Mouse (Mus musculus): ENCODE measurements around the gene Ifngr2.
A peak's percentile ranks its signal among the peaks of the same experiment; 100 is the strongest.
"Not testable (repeated sequence)": the region's sequence is repeated elsewhere in the genome, so short reads cannot be mapped to it uniquely, and the experiment has no call there.

Ifngr2 gene

GRCm38 (mm10) chr16:91546836-91547741 is at the start of gene Ifngr2:
Gene Ifngr2, plus strand, starts transcription at chr16:91547072.
- DNase-seq = peak; percentile 79

- DNase-seq = peak; percentile 44
Observed at GRCm38 (mm10) chr16:91498041-91498440, 48.8 kb upstream of the Ifngr2 start.

DNA sequence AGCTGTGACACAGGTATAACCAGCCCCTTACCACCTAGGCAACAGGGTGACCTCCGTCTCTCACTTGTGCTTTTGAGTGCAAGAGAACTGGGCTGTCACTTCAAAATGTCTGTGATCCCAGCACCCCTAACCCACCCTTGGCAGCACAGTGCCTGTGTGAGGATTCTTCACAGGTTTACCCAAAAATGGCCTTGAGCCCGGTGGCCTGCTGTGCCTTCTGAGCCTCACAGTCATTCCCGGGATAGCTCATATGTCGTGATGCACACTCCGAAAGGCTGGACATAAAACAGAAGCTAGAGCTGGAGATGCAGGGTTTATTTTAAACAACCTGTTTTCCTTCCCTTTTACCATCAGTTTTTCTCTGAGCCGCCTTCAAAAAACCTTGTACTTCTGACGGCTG is 42.2 kb upstream of the Ifngr2 start:
- no peak for DNase-seq

GRCm38 (mm10) chr16:91505116-91505601 is 41.7 kb upstream of the Ifngr2 start:
- DNase-seq = no peak

GRCm38 (mm10) chr16:91506396-91506795 is 40.5 kb upstream of the Ifngr2 start:
- no peak for DNase-seq

DNA sequence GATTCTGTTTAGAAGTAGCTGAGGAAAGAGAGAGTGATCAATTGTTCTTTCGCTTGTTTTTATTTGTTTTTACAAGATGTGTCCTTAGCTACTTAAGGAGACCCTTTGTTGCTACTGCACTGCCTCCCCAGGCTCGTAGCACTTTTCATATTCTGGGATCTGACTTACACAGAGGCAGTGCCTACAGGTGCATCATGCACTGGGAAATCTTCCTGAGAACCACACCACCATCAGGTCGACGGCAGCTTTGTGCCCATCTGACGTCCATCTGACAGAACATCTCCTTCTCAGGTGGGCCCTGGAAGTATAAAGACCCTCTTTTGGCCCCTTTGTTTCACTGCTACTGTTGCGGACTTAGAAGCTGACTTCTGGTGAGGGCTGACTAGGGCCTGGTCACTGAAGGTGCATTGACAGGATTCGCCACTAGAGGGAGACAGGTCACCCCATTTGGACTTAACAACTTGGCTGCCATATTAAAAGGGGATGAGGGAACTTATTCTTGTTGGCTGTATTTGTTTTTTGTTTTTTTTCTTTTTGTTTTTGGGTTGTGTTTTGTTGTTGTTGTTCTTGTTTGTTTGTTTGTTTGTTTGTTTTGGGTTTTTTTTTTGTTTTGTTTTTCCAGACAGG is 34.6 kb upstream of the Ifngr2 start:
- DNase-seq = peak; percentile 86

GRCm38 (mm10) chr16:91513099-91513498 is 33.8 kb upstream of the Ifngr2 start:
- no peak for DNase-seq

- no peak for DNase-seq
Observed at GRCm38 (mm10) chr16:91517020-91517419, 29.9 kb upstream of the Ifngr2 start.

GRCm38 (mm10) chr16:91522040-91522439 is 24.8 kb upstream of the Ifngr2 start:
- no peak for DNase-seq

DNA sequence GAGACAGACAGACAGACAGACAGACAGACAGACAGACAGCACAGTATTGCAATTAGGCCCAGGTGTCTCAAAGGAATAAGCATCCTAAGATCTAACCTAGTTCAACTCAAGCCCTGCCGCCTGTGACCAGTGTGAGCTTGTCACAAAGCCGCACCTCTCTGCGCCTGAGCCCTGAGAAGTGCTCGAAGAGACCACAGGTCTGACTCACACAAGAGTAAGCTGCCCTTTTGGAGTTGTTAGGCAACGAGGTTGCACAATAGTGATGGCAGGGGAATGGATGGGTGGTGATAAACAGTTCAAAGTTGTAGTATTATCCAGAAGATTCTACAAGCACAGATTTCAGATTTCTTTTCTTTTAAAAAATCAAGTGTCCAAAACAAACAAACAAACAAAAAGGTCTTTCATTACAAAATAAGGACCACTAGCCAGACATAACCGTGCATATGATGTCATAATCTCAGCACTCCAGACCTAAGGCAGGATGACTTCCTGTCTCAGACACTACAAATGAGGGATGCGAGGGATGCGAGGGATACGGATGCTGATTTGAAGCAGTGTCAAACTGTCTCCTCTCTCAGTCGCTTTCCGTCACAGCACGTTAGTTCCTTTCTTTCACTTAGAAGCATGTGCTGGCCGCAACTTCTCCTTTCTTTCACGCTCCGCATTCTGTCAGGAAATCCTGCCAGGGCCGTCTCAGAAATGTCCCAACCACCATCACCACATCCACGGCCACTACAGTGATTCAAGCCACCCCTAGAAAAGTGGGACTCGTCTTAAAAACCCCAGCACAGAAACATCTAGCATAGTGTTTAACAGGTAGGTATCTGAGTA is 24.2 kb upstream of the Ifngr2 start:
- DNase-seq = no peak

- DNase-seq = no peak
Observed at GRCm38 (mm10) chr16:91524206-91524605, 22.7 kb upstream of the Ifngr2 start.

DNA sequence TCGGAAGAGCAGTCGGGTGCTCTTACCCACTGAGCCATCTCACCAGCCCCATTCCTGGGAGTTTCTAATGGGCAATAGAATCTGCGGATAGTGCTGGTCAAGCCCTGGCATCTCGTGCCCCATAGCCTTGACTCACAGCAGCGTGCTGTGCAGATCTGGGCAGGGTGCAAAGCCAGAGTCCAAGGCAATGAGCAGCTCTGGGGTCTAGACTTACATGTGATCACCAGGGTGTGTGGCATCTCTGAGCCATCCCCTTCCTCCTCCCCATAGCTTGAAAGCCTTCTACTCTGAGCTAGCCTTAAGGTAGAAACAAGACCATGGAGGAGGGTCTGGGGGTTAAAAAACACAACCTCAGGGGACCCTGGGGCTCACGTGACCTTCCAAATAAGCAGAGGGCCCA is 20.6 kb upstream of the Ifngr2 start:
- no peak for DNase-seq

DNA sequence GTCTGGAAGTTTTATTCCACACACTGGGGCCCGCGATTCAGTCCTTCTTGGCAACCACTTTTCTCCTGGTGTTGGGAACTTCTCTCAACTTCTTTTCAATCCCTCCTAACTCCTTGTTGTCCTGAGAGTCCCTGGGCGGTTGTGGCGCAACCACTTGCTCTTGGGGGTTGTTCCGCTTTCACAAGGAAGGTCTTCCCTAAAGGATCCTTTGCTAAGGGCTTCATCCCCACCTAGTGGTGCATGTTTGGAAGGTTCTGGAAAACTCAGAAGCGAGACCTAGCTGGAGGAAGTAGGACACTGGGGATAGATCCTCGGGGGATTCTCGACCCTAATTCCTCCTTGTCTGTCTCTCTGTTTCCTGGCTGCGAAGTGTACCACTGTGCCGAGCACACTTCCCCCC is 19.8 kb upstream of the Ifngr2 start:
- no peak for DNase-seq

- no peak for DNase-seq
Observed at GRCm38 (mm10) chr16:91527500-91527899, 19.4 kb upstream of the Ifngr2 start.

DNA sequence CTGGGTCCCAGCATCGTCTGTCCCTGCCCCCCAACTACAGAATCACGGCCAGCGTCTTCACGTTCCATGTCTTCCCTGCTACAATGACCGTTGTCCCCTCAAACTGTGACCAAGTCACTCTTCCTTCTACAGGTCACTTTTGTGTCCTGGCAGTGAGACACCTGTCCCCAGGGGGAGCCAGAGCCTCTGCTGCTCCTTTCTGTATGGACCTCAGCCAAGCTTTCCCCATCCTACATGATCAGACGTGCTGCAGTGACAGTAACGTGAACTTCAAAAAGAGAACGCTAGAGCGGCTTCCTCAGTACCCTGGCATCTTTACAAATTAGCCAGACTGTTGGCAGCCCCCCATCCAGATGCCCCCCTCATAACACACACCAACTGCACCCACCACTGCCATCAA is 18.3 kb upstream of the Ifngr2 start:
- DNase-seq = no peak

DNA sequence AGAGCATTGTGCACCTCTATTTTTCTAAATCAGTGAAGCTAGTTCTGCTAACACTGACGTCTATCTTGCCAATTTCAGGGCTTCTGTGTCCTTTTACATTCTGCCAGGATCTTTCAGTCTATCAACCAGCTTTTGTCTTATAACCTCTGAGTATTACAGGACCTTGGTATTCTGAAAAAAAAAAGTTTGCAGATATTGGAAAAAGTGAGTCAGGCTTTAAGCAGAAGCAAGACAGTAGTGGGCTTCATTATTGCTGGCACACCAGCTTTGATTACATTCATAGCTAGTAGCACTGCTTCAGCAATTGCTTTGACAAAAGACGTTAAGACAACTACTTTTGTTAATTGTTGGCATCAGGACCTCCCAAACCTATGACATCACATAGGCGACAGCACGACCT is 16.0 kb upstream of the Ifngr2 start:
- DNase-seq = not testable (repeated sequence)

GRCm38 (mm10) chr16:91531856-91532255 is 15.0 kb upstream of the Ifngr2 start:
- DNase-seq = no peak

- DNase-seq = no peak
Observed at GRCm38 (mm10) chr16:91532429-91532828, 14.4 kb upstream of the Ifngr2 start.

GRCm38 (mm10) chr16:91533097-91534001 is 13.5 kb upstream of the Ifngr2 start:
- no peak for DNase-seq

- no peak for DNase-seq
Observed at GRCm38 (mm10) chr16:91534477-91534876, 12.4 kb upstream of the Ifngr2 start.

DNA sequence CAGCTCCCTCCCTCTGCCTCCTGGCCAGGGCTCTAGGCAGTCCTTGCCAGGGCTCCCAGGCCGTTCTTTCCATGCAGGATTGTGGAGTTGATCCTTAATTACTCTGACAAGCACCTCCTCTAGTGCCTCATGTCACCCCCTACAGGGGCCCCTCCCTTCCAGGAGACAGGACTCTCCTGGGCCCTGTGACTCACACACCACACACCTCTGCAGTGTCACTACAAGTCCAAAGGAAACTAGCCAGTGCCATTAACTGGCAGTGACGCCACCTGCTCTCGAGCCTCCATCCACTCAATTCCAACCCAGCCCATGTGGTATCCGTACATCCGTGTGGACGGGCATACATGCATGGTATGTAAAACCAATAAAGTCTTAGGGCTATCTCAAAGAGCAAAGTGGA is 12.0 kb upstream of the Ifngr2 start:
- no peak for DNase-seq

DNA sequence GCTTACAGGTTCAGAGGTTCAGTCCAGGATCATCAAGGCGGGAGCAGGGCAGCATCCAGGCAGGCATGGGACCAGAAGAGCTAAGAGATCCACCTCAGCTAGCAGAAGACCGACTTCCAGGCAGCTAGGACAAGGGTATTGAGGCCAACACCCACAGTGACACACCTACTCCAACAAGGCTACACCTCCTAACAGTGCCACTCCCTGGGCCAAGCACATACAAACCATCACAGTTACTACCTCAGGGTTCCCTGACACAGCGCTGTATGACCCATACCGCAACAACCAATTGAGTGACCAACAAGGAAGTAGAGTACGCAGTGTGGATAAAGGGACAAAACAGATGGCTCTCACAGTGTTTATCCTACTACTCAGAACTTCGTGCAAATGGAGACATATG is 10.5 kb upstream of the Ifngr2 start:
- no peak for DNase-seq
